Mouse (Mus musculus) CD4-positive, CD25-positive, alpha-beta regulatory T cell, adult 2 months (primary cell): Measurements from ENCODE around the gene Prkacb.
A peak's percentile ranks its signal among the peaks of the same experiment; 100 is the strongest.

Experiments
- DNase-seq: peaks from one replicate; pipeline ENCODE4 v3.0.0-alpha.2; 2012; ENCODE audit warnings: low read depth, low spot score

The Prkacb gene

GRCm38 (mm10) chr3:146723037-146723436 lies 89.8 kb downstream of the Prkacb start:
- DNase-seq = no peak

- DNase-seq = no peak
Measured at GRCm38 (mm10) chr3:146719696-146720095, 93.1 kb downstream of the Prkacb start.

GRCm38 (mm10) chr3:146718251-146718650 lies 94.5 kb downstream of the Prkacb start:
- DNase-seq = no peak

GRCm38 (mm10) chr3:146712305-146712704 lies 100.5 kb downstream of the Prkacb start:
- no peak for DNase-seq

- DNase-seq = no peak
Measured at GRCm38 (mm10) chr3:146711559-146711958, 101.2 kb downstream of the Prkacb start.

GRCm38 (mm10) chr3:146711084-146711483 lies 101.7 kb downstream of the Prkacb start:
- no peak for DNase-seq

GRCm38 (mm10) chr3:146709086-146709485 lies 103.7 kb downstream of the Prkacb start:
- no peak for DNase-seq

GRCm38 (mm10) chr3:146708381-146708780 lies 104.4 kb downstream of the Prkacb start:
- no peak for DNase-seq

- no peak for DNase-seq
Measured at GRCm38 (mm10) chr3:146704099-146704498, 108.7 kb downstream of the Prkacb start.

GRCm38 (mm10) chr3:146700051-146700450 lies 112.7 kb downstream of the Prkacb start:
- DNase-seq = no peak

GRCm38 (mm10) chr3:146698982-146699381 lies 113.8 kb downstream of the Prkacb start:
- no peak for DNase-seq

GRCm38 (mm10) chr3:146692547-146692946 lies 120.2 kb downstream of the Prkacb start:
- DNase-seq = no peak

GRCm38 (mm10) chr3:146687121-146687725 lies 125.6 kb downstream of the Prkacb start:
- no peak for DNase-seq

- DNase-seq = peak; percentile 48
Measured at GRCm38 (mm10) chr3:146686428-146686827, 126.4 kb downstream of the Prkacb start.

GRCm38 (mm10) chr3:146684811-146685675 lies 127.7 kb downstream of the Prkacb start, which contains the start of gene Samd13:
Gene Samd13 (minus strand): TSS chr3:146685592.
- DNase-seq = peak; percentile 34

GRCm38 (mm10) chr3:146683095-146683494 lies 129.7 kb downstream of the Prkacb start:
- DNase-seq = no peak

GRCm38 (mm10) chr3:146682140-146682651 lies 130.6 kb downstream of the Prkacb start:
- DNase-seq = peak; percentile 68

GRCm38 (mm10) chr3:146681696-146682095 lies 131.1 kb downstream of the Prkacb start:
- peak; percentile 20 for DNase-seq

GRCm38 (mm10) chr3:146680625-146681024 lies 132.2 kb downstream of the Prkacb start:
- no peak for DNase-seq

- DNase-seq = no peak
Measured at GRCm38 (mm10) chr3:146679646-146680045, 133.1 kb downstream of the Prkacb start.
